Mouse (Mus musculus) kidney, embryonic 14.5 days (tissue): Measurements from ENCODE around the gene Atp13a3. TPM values are rescaled to one million over a fixed set of nuclear protein-coding genes. Genes with fewer than 3 reads are reported as not detected.

Source experiments
- ATAC-seq: fragments of 200-750 bp; cut with Nextera tagmentation; 2 replicates; pipeline ENCODE4 v1.8.0; 2017; ENCODE audit warnings: moderate number of reproducible peaks, mild to moderate bottlenecking, moderate TSS enrichment, moderate library complexity; ENCODE audit not compliant: low FRiP score, low TSS enrichment
- H3K27ac ChIP-seq: fragments of 300-500 bp; sonication (generic); 2 replicates; pipeline ENCODE4 v1.5.1; 2014; ENCODE audit warnings: low read depth, mild to moderate bottlenecking, low read length, moderate library complexity, mixed read lengths
- H3K27me3 ChIP-seq: fragments of 300-500 bp; sonication (generic); 2 replicates; pipeline ENCODE4 v1.6.1; 2014; ENCODE audit warnings: mild to moderate bottlenecking, low read length; ENCODE audit not compliant: control insufficient read depth, insufficient read depth
- H3K36me3 ChIP-seq: fragments of 300-500 bp; sonication (generic); 2 replicates; pipeline ENCODE4 v1.6.1; 2014; ENCODE audit warnings: low read length, mixed read lengths; ENCODE audit not compliant: control insufficient read depth, insufficient read depth
- H3K4me1 ChIP-seq: fragments of 300-500 bp; sonication (generic); 2 replicates; pipeline ENCODE4 v1.6.1; 2014; ENCODE audit warnings: low read length, mixed read lengths; ENCODE audit not compliant: control insufficient read depth, insufficient read depth
- H3K4me2 ChIP-seq: fragments of 300-500 bp; sonication (generic); replicated peaks from 2 replicates; pipeline ENCODE4 v1.6.1; 2014; ENCODE audit warnings: low read depth, mild to moderate bottlenecking, low read length
- H3K4me3 ChIP-seq: fragments of 300-500 bp; sonication (generic); 2 replicates; pipeline ENCODE4 v1.5.1; 2014; ENCODE audit warnings: mild to moderate bottlenecking, low read length
- H3K9ac ChIP-seq: fragments of 300-500 bp; sonication (generic); 2 replicates; pipeline ENCODE4 v1.6.1; 2014; ENCODE audit warnings: low read depth, mild to moderate bottlenecking, low read length, moderate library complexity
- H3K9me3 ChIP-seq: fragments of 300-500 bp; sonication (generic); 2 replicates; pipeline ENCODE4 v1.6.1; 2016; ENCODE audit warnings: low read length; ENCODE audit not compliant: control insufficient read depth
- WGBS: fragments of 180-500 bp; shearing (Covaris S2); extraction: QIAGEN DNeasy Blood & Tissue Kit; methylation state at CpG from one replicate; pipeline ENCODE4 v1.1.7; 2014; 5-methylcytosine and 5-hydroxymethylcytosine counted together
- polyA plus RNA-seq: library from polyadenylated mRNA; unstranded; fragments of >200 nt; fragmentation: Nextera tagmentation; extraction: Ambion mirVana; gene quantifications from 2 replicates; pipeline ENCODE4 v1.2.1, GENCODE M21; 2014

The Atp13a3 gene
- polyA plus RNA-seq, 1 experiment from 2014 or later = 20.2 TPM

- Histone ChIP-seq H3K27me3 (peaks cover 15% of the 10 kb centered on the region; the same call in 1 of the 2 replicates), H3K4me1 (peaks cover 24% of the 10 kb centered on the region)
Observed at GRCm38 (mm10) chr16:30285701-30286100, 120.1 kb downstream of the Atp13a3 start.

GRCm38 (mm10) chr16:30283743-30284337 is 121.9 kb downstream of the Atp13a3 start:
- peaks cover 15% of the 10 kb centered on the region; the same call in 1 of the 2 replicates for H3K27me3 ChIP-seq

More at GRCm38 (mm10) chr16:30285701-30286100, 120.1 kb downstream of the Atp13a3 start:
- Histone ChIP-seq H3K9ac (no peak overlapping the region), H3K9me3 (no peaks in the 10 kb centered on the region), H3K36me3 (no peaks in the 10 kb centered on the region), H3K4me2 (no peak overlapping the region), H3K27ac (no peak overlapping the region), H3K4me3 (no peak overlapping the region)
- ATAC-seq = no peak
- 64% methylated on average over 4 of the region's 4 CpGs for WGBS

DNA sequence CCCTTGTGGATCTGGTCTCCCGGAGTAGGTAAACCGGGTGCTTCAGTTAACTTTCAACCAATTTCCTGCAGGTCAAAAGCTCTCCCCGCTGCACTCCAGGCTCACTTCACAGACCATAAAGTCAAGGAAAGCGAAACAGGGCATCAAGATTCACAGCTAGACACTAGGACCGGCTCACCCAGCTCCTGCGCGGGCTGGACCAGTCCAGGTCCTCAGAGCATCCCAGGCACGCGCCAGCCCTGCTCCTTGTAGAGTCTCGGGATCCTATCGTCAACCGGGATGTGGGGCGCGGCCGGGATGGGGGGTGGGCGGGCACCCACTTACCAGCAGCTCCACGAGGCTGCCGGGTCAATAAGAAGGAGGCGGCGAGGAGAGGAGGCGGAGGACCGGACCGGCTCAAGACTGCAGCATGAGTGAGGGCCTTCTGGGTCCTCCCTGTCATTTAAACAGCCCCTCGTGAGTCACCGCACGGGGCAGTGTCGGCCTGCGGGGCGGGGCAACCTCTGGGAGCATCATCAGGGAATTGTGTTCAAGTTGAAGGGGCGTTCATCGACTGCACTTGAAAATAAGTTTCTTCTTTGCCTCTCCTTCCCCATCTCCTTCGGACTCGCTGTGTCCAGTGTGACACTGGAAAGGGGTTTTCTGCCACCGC is 122.8 kb downstream of the Atp13a3 start, which contains the start of gene Lrrc15:
Gene Lrrc15 (minus strand): TSS at position 413 of the 652 bp plus-strand sequence.
- ATAC-seq = peak; percentile 51
- no peak within 1 kb of the TSS for H3K27ac ChIP-seq
- peaks cover 15% of the 10 kb centered on the region; the same call in 1 of the 2 replicates for H3K27me3 ChIP-seq
- peaks cover 22% of the 10 kb centered on the region for H3K4me1 ChIP-seq
- H3K4me3 ChIP-seq = peak within 1 kb of the TSS; percentile 28
- H3K9me3 ChIP-seq = no peaks in the 10 kb centered on the region
- 2% methylated on average over 34 of the region's 34 CpGs for WGBS
- H3K4me2 ChIP-seq = peak within 1 kb of the TSS; percentile 61
- no peaks in the 10 kb centered on the region for H3K36me3 ChIP-seq
- H3K9ac ChIP-seq = peak within 1 kb of the TSS; percentile 34

More at GRCm38 (mm10) chr16:30283743-30284337, 121.9 kb downstream of the Atp13a3 start:
- Histone ChIP-seq H3K4me1 (peaks cover 22% of the 10 kb centered on the region), H3K9ac (no peak overlapping the region), H3K4me2 (peak overlapping the region; percentile 27), H3K27ac (no peak overlapping the region), H3K4me3 (no peak overlapping the region; the same call in 1 of the 2 replicates), H3K9me3 (no peaks in the 10 kb centered on the region), H3K36me3 (no peaks in the 10 kb centered on the region)
- under 1% methylated on average over 15 of the region's 15 CpGs for WGBS
- 0 out of 2 replicates have a peak, but pooled peaks have one; percentile 30 for ATAC-seq

GRCm38 (mm10) chr16:30280676-30281297 is 125.0 kb downstream of the Atp13a3 start:
- no peak for ATAC-seq
- Histone ChIP-seq H3K27ac (no peak overlapping the region), H3K9ac (no peak overlapping the region), H3K9me3 (no peaks in the 10 kb centered on the region), H3K4me3 (no peak overlapping the region), H3K36me3 (no peaks in the 10 kb centered on the region), H3K4me1 (peaks cover 22% of the 10 kb centered on the region), H3K4me2 (no peak overlapping the region), H3K27me3 (peaks cover 15% of the 10 kb centered on the region; the same call in 1 of the 2 replicates)
- WGBS = 3% methylated on average over 4 of the region's 4 CpGs

DNA sequence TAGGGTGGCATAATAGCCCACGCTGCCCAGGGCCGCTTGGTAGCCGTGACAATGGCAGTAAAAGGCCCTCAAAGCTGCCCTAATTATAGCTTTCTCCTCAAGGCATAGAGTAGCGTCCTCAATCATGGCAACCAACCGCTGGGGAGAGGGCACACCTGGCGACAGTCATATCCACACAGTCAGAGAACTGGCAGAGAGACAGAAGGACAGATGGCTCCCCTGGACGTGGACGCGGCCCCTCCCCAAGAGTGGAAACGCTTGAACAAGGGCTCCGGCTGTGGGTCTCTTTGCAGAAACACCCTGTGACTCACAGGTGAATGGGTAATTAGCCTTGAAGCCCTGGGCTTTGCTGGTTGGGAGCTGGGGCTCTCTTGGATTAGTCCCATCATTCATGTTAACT is 127.4 kb downstream of the Atp13a3 start:
- no peaks in the 10 kb centered on the region for H3K9me3 ChIP-seq
- no peak overlapping the region for H3K9ac ChIP-seq
- H3K27ac ChIP-seq = no peak overlapping the region
- H3K36me3 ChIP-seq = no peaks in the 10 kb centered on the region
- H3K27me3 ChIP-seq = peaks cover 10% of the 10 kb centered on the region; the same call in 1 of the 2 replicates
- no peak overlapping the region for H3K4me3 ChIP-seq
- ATAC-seq = no peak
- H3K4me1 ChIP-seq = peaks cover 16% of the 10 kb centered on the region; the same call in 1 of the 2 replicates
- no peak overlapping the region for H3K4me2 ChIP-seq
- WGBS = 63% methylated on average over 11 of the region's 11 CpGs

DNA sequence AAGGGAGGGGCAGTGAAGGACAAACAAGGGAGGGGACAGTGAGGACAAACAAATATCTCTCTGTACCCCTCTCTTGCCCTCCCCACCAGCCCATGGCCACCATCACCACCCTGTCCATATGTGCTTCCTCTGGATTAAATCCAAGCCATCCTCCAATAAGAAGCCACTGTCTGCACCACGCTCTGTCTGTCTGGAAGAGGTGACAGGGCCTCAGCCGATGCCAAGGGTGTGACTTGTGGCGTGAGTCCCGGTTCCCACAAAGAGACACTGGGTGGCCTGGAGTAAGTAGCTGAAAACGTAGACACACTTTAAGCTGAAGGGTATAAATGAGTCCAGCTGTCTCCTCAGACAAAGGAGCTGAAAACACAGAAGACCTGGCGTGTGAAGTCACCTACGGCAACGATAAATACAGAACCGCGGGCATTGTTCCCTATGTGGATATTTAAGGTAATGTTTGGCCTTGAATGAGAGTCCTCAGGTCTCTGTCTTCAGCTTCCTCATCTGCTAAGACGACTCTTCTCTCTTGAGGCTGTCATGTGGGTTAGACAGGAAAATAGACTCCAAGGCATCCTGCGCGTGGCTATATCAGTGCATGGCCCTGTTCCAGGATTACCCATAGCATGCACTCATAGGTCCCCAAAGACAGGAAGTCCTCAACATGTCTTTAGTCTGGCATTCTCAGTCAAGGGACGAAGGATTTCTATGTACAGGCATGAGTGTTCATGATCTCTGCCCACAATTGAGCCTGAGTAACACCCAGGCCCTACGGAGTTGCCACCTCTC is 130.0 kb downstream of the Atp13a3 start:
- ATAC-seq = no peak
- Histone ChIP-seq H3K4me2 (no peak overlapping the region), H3K9ac (no peak overlapping the region), H3K4me1 (peaks cover 5% of the 10 kb centered on the region; the same call in 1 of the 2 replicates), H3K27me3 (no peaks in the 10 kb centered on the region), H3K4me3 (no peak overlapping the region), H3K36me3 (no peaks in the 10 kb centered on the region), H3K9me3 (no peaks in the 10 kb centered on the region), H3K27ac (no peak overlapping the region)
- 79% methylated on average over 15 of the region's 15 CpGs for WGBS

DNA sequence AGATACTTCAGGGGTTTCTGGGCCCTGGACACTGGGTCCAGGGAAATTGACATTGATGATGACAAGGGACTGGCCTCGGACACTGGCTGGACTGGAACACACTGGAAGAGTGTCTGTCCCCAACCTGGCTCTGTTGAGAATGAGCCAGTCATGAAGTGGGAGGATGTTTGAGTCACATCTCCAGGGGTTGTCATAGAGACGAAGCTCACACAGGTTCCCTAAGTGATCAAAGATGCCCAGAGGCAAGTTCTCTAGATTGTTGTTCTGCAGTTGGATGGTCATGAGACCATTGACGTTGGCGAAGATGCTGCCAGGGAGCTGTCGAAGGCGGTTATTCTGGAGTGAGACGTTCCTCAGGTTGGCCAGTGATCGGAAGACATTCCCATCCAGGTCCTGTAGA is 132.7 kb downstream of the Atp13a3 start:
- no peak for ATAC-seq
- 91% methylated on average over 8 of the region's 8 CpGs for WGBS
- Histone ChIP-seq H3K4me1 (no peaks in the 10 kb centered on the region), H3K9ac (no peak overlapping the region), H3K36me3 (no peaks in the 10 kb centered on the region), H3K27ac (no peak overlapping the region), H3K4me3 (no peak overlapping the region), H3K4me2 (no peak overlapping the region), H3K9me3 (no peaks in the 10 kb centered on the region), H3K27me3 (no peaks in the 10 kb centered on the region)

DNA sequence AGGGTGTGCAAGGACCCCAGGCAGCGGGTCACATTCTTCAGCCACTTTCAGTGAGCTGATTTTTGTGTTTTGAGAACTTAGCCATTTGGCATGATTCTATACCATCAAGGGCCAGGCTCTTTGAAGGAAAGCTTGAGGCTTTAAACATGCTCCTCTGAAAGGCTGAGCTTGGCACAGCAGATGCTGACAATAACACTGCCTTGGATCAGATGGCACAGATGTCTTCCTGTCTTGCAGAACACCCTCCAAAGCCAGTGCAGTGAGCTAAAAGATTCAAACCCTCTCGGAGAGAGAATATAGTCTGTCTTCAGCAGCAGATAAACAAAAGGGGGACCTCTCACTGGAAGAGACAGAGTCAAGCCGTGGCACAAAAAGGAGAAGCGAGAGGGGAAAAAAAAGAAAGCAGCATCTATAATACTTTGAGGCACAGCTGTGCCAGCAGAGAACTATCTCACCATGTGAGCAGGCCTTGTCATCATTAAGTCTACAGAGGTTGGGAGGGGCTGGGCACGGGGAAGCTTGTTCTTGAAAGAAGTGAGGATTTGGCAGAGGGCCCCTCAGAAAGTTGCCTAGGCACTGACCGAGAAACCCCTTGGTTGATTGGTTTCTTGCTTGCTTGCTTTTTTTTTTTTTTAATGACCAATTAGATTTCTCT is 133.7 kb downstream of the Atp13a3 start:
- no peak for ATAC-seq
- 70% methylated on average over 6 of the region's 6 CpGs for WGBS
- Histone ChIP-seq H3K4me3 (no peak overlapping the region), H3K4me1 (no peaks in the 10 kb centered on the region), H3K27ac (no peak overlapping the region), H3K36me3 (no peaks in the 10 kb centered on the region), H3K9ac (no peak overlapping the region), H3K9me3 (no peaks in the 10 kb centered on the region), H3K4me2 (no peak overlapping the region), H3K27me3 (no peaks in the 10 kb centered on the region)
